Mouse (Mus musculus): ENCODE measurements around the gene Mmp14. TPM values are rescaled to one million over a fixed set of nuclear protein-coding genes. Genes with fewer than 3 reads are reported as not detected.
A peak's percentile ranks its signal among the peaks of the same experiment; 100 is the strongest.

Mmp14 gene
- polyA plus RNA-seq, 1 experiment from 2014 or later = 167 TPM

DNA sequence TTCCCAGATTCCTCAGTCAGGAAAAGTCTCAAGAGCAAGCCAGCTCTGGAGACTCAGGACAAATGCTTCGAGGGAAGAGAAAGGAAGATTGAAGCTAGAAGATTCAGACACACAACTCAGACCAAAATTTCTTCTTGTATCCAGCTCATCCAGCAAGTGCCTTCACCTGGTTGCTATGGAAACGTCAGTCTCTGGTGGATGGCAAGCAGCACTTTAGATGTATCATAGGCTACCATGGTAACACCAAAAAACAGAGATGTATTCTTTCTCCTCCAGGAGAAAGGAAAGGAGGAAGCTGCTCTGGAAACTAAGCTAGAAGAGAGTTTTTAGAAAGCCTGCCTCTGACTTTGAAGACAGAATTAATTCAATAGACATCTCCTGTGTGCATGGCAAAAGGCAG lies 56.3 kb downstream of the Mmp14 start:
- no peaks in the 10 kb centered on the region for H3K9me3 ChIP-seq (ENCODE audit: control insufficient read depth, low read length)
- ATAC-seq (ENCODE audit: low FRiP score, low TSS enrichment) = no peak
- no peak overlapping the region for H3K4me2 ChIP-seq (replicated peaks; ENCODE audit: low read depth, low read length)
- no peaks in the 10 kb centered on the region for H3K27me3 ChIP-seq (ENCODE audit: control insufficient read depth, insufficient read depth, low read length)
- no peak overlapping the region for H3K27ac ChIP-seq (ENCODE audit: low read depth, low read length)
- H3K9ac ChIP-seq (ENCODE audit: low read depth, low read length) = no peak overlapping the region
- no peak overlapping the region for H3K4me3 ChIP-seq (ENCODE audit: low read length)
- 78% methylated on average over 2 of the region's 2 CpGs for WGBS
- H3K36me3 ChIP-seq (ENCODE audit: control insufficient read depth, insufficient read depth, low read length) = no peaks in the 10 kb centered on the region
- H3K4me1 ChIP-seq (ENCODE audit: control insufficient read depth, insufficient read depth, low read length) = no peaks in the 10 kb centered on the region

DNA sequence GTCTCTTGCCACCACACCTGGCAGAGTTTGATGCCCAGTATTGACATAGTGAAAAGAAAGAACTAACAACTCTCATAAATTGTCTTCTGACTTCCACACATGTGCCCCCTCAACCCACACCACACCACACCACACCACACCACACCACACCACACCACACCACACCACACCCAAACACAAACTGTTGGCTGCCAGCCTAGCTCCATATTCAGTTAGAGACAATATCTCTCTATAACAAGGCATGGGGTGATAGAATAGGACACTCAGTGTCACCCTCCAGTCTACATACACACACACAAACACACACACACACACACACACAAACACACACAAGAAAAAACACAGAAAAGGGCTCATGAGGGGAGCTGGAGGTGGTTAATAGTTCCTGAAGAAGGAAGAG lies 56.9 kb downstream of the Mmp14 start:
- no peak for ATAC-seq (ENCODE audit: low FRiP score, low TSS enrichment)
- H3K9ac ChIP-seq (ENCODE audit: low read depth, low read length) = no peak overlapping the region
- H3K9me3 ChIP-seq (ENCODE audit: control insufficient read depth, low read length) = no peaks in the 10 kb centered on the region
- H3K27ac ChIP-seq (ENCODE audit: low read depth, low read length) = no peak overlapping the region
- no peaks in the 10 kb centered on the region for H3K36me3 ChIP-seq (ENCODE audit: control insufficient read depth, insufficient read depth, low read length)
- H3K27me3 ChIP-seq (ENCODE audit: control insufficient read depth, insufficient read depth, low read length) = no peaks in the 10 kb centered on the region
- no peaks in the 10 kb centered on the region for H3K4me1 ChIP-seq (ENCODE audit: control insufficient read depth, insufficient read depth, low read length)
- H3K4me2 ChIP-seq (replicated peaks; ENCODE audit: low read depth, low read length) = no peak overlapping the region
- H3K4me3 ChIP-seq (ENCODE audit: low read length) = no peak overlapping the region

DNA sequence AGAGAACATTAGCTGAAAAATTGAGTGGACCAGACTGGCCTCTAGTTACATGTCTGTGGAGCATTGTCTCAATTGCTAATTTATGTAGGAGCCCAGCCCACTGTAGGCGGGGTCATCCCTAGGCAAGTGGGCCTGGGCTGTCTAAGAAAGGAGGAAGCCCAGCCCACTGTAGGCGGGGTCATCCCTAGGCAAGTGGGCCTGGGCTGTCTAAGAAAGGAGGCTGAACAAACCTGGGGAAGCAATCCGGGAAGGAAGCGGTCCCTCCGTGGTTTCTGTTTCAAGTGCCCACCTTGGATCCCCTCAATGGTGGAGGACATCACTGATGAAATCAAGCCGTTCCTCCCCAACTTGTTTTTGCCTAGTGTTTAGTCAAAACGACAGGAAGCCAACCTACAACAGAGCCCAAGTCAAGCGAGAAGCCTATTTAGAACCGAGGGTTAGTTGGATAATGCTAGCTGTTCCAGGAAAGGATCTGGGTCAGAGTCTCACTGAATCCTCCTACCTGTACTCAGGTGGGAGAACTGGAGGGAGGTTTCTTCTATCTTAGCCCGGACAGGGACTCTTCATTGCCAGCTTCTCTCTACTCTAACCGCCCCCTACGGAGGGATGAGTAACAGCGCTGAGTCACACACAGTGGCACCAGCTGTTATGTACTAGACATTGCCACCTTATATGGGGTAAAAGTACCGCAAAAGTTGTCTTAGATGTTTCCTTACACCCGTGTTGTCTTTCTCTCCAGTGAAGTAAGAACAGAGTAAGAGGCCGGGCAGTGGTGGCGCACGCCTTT lies 61.1 kb downstream of the Mmp14 start:
- peak; percentile 74 for ATAC-seq (ENCODE audit: low FRiP score, low TSS enrichment)
- Histone ChIP-seq H3K27me3 (ENCODE audit: control insufficient read depth, insufficient read depth, low read length) (no peaks in the 10 kb centered on the region), H3K4me1 (ENCODE audit: control insufficient read depth, insufficient read depth, low read length) (no peaks in the 10 kb centered on the region), H3K4me3 (ENCODE audit: low read length) (no peak overlapping the region), H3K36me3 (ENCODE audit: control insufficient read depth, insufficient read depth, low read length) (no peaks in the 10 kb centered on the region), H3K4me2 (replicated peaks; ENCODE audit: low read depth, low read length) (no peak overlapping the region; the same call in 1 of the 2 replicates), H3K9me3 (ENCODE audit: control insufficient read depth, low read length) (no peaks in the 10 kb centered on the region), H3K9ac (ENCODE audit: low read depth, low read length) (no peak overlapping the region), H3K27ac (ENCODE audit: low read depth, low read length) (no peak overlapping the region)
- WGBS = 68% methylated on average over 18 of the region's 18 CpGs

DNA sequence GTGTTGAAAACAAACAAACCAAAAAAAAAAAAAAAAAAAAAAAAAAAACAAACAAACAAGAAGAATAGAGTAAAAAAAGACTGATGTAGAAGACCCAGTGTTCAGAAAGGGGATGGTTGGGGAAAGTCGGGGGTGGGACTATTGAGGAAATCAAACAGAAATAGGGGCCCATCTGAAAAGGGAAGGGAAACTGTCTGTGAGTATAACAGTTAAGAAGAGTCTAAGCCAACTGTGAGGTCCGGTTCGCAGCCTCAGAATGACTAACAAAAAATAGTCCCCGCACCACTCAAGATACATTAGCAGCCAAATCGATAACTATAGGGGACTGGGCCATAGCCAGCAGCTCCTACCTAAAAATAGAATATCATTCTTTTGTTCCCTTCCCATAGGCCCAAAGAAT lies 61.8 kb downstream of the Mmp14 start:
- H3K27ac ChIP-seq (ENCODE audit: low read depth, low read length) = no peak overlapping the region
- H3K36me3 ChIP-seq (ENCODE audit: control insufficient read depth, insufficient read depth, low read length) = no peaks in the 10 kb centered on the region
- ATAC-seq (ENCODE audit: low FRiP score, low TSS enrichment) = no peak
- no peak overlapping the region for H3K9ac ChIP-seq (ENCODE audit: low read depth, low read length)
- H3K4me3 ChIP-seq (ENCODE audit: low read length) = no peak overlapping the region
- WGBS = 92% methylated on average over 5 of the region's 5 CpGs
- no peaks in the 10 kb centered on the region for H3K9me3 ChIP-seq (ENCODE audit: control insufficient read depth, low read length)
- H3K27me3 ChIP-seq (ENCODE audit: control insufficient read depth, insufficient read depth, low read length) = no peaks in the 10 kb centered on the region
- no peaks in the 10 kb centered on the region for H3K4me1 ChIP-seq (ENCODE audit: control insufficient read depth, insufficient read depth, low read length)
- H3K4me2 ChIP-seq (replicated peaks; ENCODE audit: low read depth, low read length) = no peak overlapping the region

DNA sequence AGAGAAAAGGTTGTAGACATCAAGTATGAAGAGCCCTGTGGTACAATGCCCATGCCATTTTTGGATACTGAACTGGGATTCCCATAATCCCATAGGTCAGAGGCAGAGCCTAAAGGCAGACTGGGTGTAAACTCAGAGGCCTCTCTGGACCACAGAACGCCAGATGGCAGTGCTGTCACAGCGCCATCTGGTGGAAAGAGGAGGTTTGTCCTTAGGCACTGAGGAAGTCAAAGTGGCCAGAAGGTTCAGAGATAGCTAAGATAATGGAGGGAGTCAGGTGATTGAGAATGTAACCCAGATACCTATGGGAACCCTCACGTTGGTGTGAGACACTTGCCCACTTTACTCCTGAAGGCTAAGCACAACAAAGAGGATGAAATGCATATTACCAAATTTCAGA lies 62.8 kb downstream of the Mmp14 start:
- ATAC-seq (ENCODE audit: low FRiP score, low TSS enrichment) = peak; percentile 69; the same call in 1 of the 2 replicates
- WGBS = 0% methylated on average over 3 of the region's 3 CpGs
- no peak overlapping the region for H3K9ac ChIP-seq (ENCODE audit: low read depth, low read length)
- no peaks in the 10 kb centered on the region for H3K27me3 ChIP-seq (ENCODE audit: control insufficient read depth, insufficient read depth, low read length)
- no peaks in the 10 kb centered on the region for H3K4me1 ChIP-seq (ENCODE audit: control insufficient read depth, insufficient read depth, low read length)
- H3K27ac ChIP-seq (ENCODE audit: low read depth, low read length) = no peak overlapping the region
- no peak overlapping the region for H3K4me2 ChIP-seq (replicated peaks; ENCODE audit: low read depth, low read length)
- H3K9me3 ChIP-seq (ENCODE audit: control insufficient read depth, low read length) = no peaks in the 10 kb centered on the region
- H3K4me3 ChIP-seq (ENCODE audit: low read length) = no peak overlapping the region
- H3K36me3 ChIP-seq (ENCODE audit: control insufficient read depth, insufficient read depth, low read length) = no peaks in the 10 kb centered on the region

Other genes starting within 250 kb of the Mmp14 start
- 431 and 487 TPM in 2 replicates for gene Dad1, start 177.5 kb upstream of the Mmp14 start, polyA plus RNA-seq (2014; fragmentation: Nextera tagmentation; extraction: Ambion mirVana)
- gene Abhd4, start 177.4 kb upstream of the Mmp14 start, polyA plus RNA-seq (2014; fragmentation: Nextera tagmentation; extraction: Ambion mirVana) = 50.3 and 62.5 TPM in 2 replicates
- gene Olfr49, start 146.7 kb upstream of the Mmp14 start, polyA plus RNA-seq (2014; fragmentation: Nextera tagmentation; extraction: Ambion mirVana) = not detected in 2 replicates
- gene Oxa1l, start 70.8 kb upstream of the Mmp14 start, polyA plus RNA-seq (2014; fragmentation: Nextera tagmentation; extraction: Ambion mirVana) = 63.1 and 69.7 TPM in 2 replicates
- gene Slc7a7, start 13.8 kb upstream of the Mmp14 start, polyA plus RNA-seq (2014; fragmentation: Nextera tagmentation; extraction: Ambion mirVana) = 6.9 and 9.6 TPM in 2 replicates
- gene Mrpl52, start 4.7 kb upstream of the Mmp14 start, polyA plus RNA-seq (2014; fragmentation: Nextera tagmentation; extraction: Ambion mirVana) = 269 and 360 TPM in 2 replicates
- 32.0 and 47.0 TPM in 2 replicates for gene Lrp10, start 32.5 kb downstream of the Mmp14 start, polyA plus RNA-seq (2014; fragmentation: Nextera tagmentation; extraction: Ambion mirVana)
- 6.1 and 6.9 TPM in 2 replicates for gene Rem2, start 44.5 kb downstream of the Mmp14 start, polyA plus RNA-seq (2014; fragmentation: Nextera tagmentation; extraction: Ambion mirVana)
- 87.5 and 108 TPM in 2 replicates for gene Prmt5, start 85.9 kb downstream of the Mmp14 start, polyA plus RNA-seq (2014; fragmentation: Nextera tagmentation; extraction: Ambion mirVana)
- 56.3 and 60.9 TPM in 2 replicates for gene Haus4, start 123.0 kb downstream of the Mmp14 start, polyA plus RNA-seq (2014; fragmentation: Nextera tagmentation; extraction: Ambion mirVana)
- gene Ajuba, start 145.9 kb downstream of the Mmp14 start, polyA plus RNA-seq (2014; fragmentation: Nextera tagmentation; extraction: Ambion mirVana) = 17.4 and 32.2 TPM in 2 replicates
- 5.7 and 7.7 TPM in 2 replicates for gene 4931414P19Rik, start 174.4 kb downstream of the Mmp14 start, polyA plus RNA-seq (2014; fragmentation: Nextera tagmentation; extraction: Ambion mirVana)
- gene Psmb5, start 186.4 kb downstream of the Mmp14 start, polyA plus RNA-seq (2014; fragmentation: Nextera tagmentation; extraction: Ambion mirVana) = 420 and 456 TPM in 2 replicates
- not detected in 2 replicates for gene Psmb11, start 189.8 kb downstream of the Mmp14 start, polyA plus RNA-seq (2014; fragmentation: Nextera tagmentation; extraction: Ambion mirVana)
- gene Gm17606, start 209.3 kb downstream of the Mmp14 start, polyA plus RNA-seq (2014; fragmentation: Nextera tagmentation; extraction: Ambion mirVana) = not detected in 2 replicates
- 5.0 and 5.7 TPM in 2 replicates for gene Cdh24, start 209.8 kb downstream of the Mmp14 start, polyA plus RNA-seq (2014; fragmentation: Nextera tagmentation; extraction: Ambion mirVana)